Mouse (Mus musculus): ENCODE data around the gene Crmp1.

DNA sequence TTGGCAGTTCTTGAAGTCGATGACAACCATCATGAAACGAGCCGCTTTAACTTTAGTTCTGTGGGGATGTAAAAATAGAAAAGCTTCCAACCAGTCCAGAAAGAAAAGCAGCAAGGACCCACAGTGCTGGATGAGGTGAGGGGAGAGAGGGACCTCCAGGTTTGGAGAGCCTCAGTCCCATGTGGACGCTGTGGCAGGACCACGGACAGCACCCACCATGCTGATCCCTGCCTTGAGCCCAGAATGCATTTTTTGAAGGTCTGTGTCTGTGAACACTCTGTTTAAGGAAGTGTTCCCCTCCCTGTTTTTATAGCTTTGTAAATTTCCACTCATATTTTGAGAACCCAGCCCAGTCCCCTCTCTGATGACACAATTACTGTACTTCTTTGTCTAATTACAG lies 15.5 kb downstream of the Crmp1 start:
- no peak for TF ChIP-seq CTCF (IDR thresholded peaks at IDR 0.05)
- TF ChIP-seq EP300 (IDR thresholded peaks at IDR 0.05): no peak
